Mouse (Mus musculus) CH12.LX (cell line): Measurements from ENCODE around the gene Senp7. TPM values are rescaled to one million over a fixed set of nuclear protein-coding genes. Genes with fewer than 3 reads are reported as not detected.
"Not testable (repeated sequence)": the region's sequence is repeated elsewhere in the genome, so short reads cannot be mapped to it uniquely, and the experiment has no call there.

ENCODE experiments used
- DNase-seq: peaks from one replicate; pipeline ENCODE4 v3.0.0-alpha.2; 2013; ENCODE audit errors: extremely low read depth
- H3K27ac ChIP-seq: 2 replicates; pipeline ENCODE4 v1.5.1; 2012; ENCODE audit warnings: low read depth, mild to moderate bottlenecking, control low read depth, moderate library complexity; ENCODE audit not compliant: insufficient read depth
- H3K27me3 ChIP-seq: replicated peaks from 2 replicates; pipeline ENCODE3; 2012; ENCODE audit warnings: inconsistent platforms
- H3K36me3 ChIP-seq, 2 experiments: replicated peaks in 1 of 2; 2 replicates each; pipeline versions ENCODE3 to v1.6.1; 2012; ENCODE audit warnings: inconsistent platforms in 1 of 2, low read length in 1 of 2, mild to moderate bottlenecking in 1 of 2, mixed read lengths in 1 of 2, moderate library complexity in 1 of 2; ENCODE audit not compliant: control insufficient read depth in 1 of 2, insufficient read depth in 1 of 2
- H3K4me1 ChIP-seq, 2 experiments: 2 replicates each; pipeline ENCODE4 v1.6.1; 2012; ENCODE audit warnings: inconsistent platforms in 1 of 2, moderate library complexity in 1 of 2; ENCODE audit not compliant: insufficient read depth in 2 of 2, control insufficient read depth in 1 of 2
- H3K4me2 ChIP-seq: 2 replicates; pipeline ENCODE4 v1.6.1; 2012; ENCODE audit warnings: low read depth, mild to moderate bottlenecking, control low read depth; ENCODE audit not compliant: poor library complexity, insufficient read depth, severe bottlenecking
- H3K4me3 ChIP-seq, 3 experiments: fragments of 150-350 bp in 1 of 3; sonication (generic) in 1 of 3; replicated peaks in 1 of 3; 2 replicates each; pipeline versions ENCODE3 to v1.5.1; 2011 to 2012; ENCODE audit warnings: low read depth in 2 of 3, low read length in 2 of 3, mild to moderate bottlenecking in 2 of 3, moderate library complexity in 2 of 3, control low read depth in 1 of 3, improper control_type of control experiment in 1 of 3, inconsistent platforms in 1 of 3, mixed read lengths in 1 of 3; ENCODE audit not compliant: poor library complexity in 1 of 3
- H3K79me2 ChIP-seq: replicated peaks from 2 replicates; pipeline ENCODE4 v1.6.1; 2012; ENCODE audit warnings: mild to moderate bottlenecking, moderate library complexity; ENCODE audit not compliant: control insufficient read depth, poor library complexity, insufficient read depth, severe bottlenecking; ENCODE audit errors: extremely low read depth
- H3K9ac ChIP-seq: 2 replicates; pipeline ENCODE4 v1.6.1; 2012; ENCODE audit warnings: low read depth, mild to moderate bottlenecking, control low read depth, moderate library complexity; ENCODE audit not compliant: insufficient read depth
- H3K9me3 ChIP-seq: replicated peaks from 2 replicates; pipeline ENCODE3; 2012; ENCODE audit warnings: low read length, inconsistent platforms, mixed read lengths
- CTCF ChIP-seq, 2 experiments: IDR thresholded peaks in 1 of 2; conservative IDR thresholded peaks in 1 of 2; 2 replicates each; pipeline ENCODE4 v1.5.1; 2011 to 2012; ENCODE audit warnings: low read depth in 2 of 2, low read length in 2 of 2, improper control_type of control experiment in 1 of 2, inconsistent platforms in 1 of 2, mild to moderate bottlenecking in 1 of 2, moderate library complexity in 1 of 2
- ELF1 ChIP-seq: IDR thresholded peaks from 2 replicates; pipeline ENCODE4 v1.6.1; 2014; ENCODE audit warnings: low read depth, mild to moderate bottlenecking, inconsistent platforms, low read length, improper control_type of control experiment
- EP300 ChIP-seq: IDR thresholded peaks from 2 replicates; pipeline ENCODE4 v1.6.1; 2011; ENCODE audit warnings: low read length, improper control_type of control experiment
- ETS1 ChIP-seq: conservative IDR thresholded peaks from 2 replicates; pipeline ENCODE4 v1.6.1; 2012; ENCODE audit warnings: low read depth, mild to moderate bottlenecking, inconsistent platforms, low read length, improper control_type of control experiment, moderate library complexity
- HCFC1 ChIP-seq: IDR thresholded peaks from 2 replicates; pipeline ENCODE4 v1.6.1; 2012; ENCODE audit warnings: low read depth, mild to moderate bottlenecking, inconsistent platforms, low read length, improper control_type of control experiment
- IRF4 ChIP-seq: IDR thresholded peaks from 2 replicates; pipeline ENCODE4 v1.6.1; 2014; ENCODE audit warnings: low read depth, mild to moderate bottlenecking, inconsistent platforms, low read length, improper control_type of control experiment
- JUN ChIP-seq: IDR thresholded peaks from 2 replicates; pipeline ENCODE4 v1.6.1; 2011; ENCODE audit warnings: low read depth, mild to moderate bottlenecking, low read length, improper control_type of control experiment, moderate library complexity; ENCODE audit not compliant: insufficient read depth
- MAFK ChIP-seq: IDR thresholded peaks from 2 replicates; pipeline ENCODE4 v1.6.1; 2011; ENCODE audit warnings: low read length, improper control_type of control experiment; ENCODE audit not compliant: insufficient replicate concordance
- MAX ChIP-seq: IDR thresholded peaks from 2 replicates; pipeline ENCODE4 v1.6.1; 2011; ENCODE audit warnings: low read length, improper control_type of control experiment
- MAZ ChIP-seq: IDR thresholded peaks from 2 replicates; pipeline ENCODE4 v1.6.1; 2012; ENCODE audit warnings: low read depth, mild to moderate bottlenecking, inconsistent platforms, low read length, improper control_type of control experiment, moderate library complexity
- NELFE ChIP-seq: IDR thresholded peaks from 2 replicates; pipeline ENCODE4 v1.6.1; 2011; ENCODE audit warnings: low read depth, low read length, improper control_type of control experiment
- NRF1 ChIP-seq: IDR thresholded peaks from 2 replicates; pipeline ENCODE4 v1.6.1; 2014; ENCODE audit warnings: low read depth, mild to moderate bottlenecking, inconsistent platforms, low read length, improper control_type of control experiment, moderate library complexity
- POLR2A ChIP-seq: IDR thresholded peaks from 2 replicates; pipeline ENCODE4 v1.6.1; 2011; ENCODE audit warnings: low read depth, mild to moderate bottlenecking, improper control_type of control experiment, low read length
- POLR2AphosphoS2 ChIP-seq: IDR thresholded peaks from 2 replicates; pipeline ENCODE4 v1.6.1; 2011; ENCODE audit warnings: low read depth, low read length, improper control_type of control experiment
- RCOR1 ChIP-seq: conservative IDR thresholded peaks from 2 replicates; pipeline ENCODE4 v1.6.1; 2012; ENCODE audit warnings: low read depth, mild to moderate bottlenecking, inconsistent platforms, low read length, improper control_type of control experiment
- SIN3A ChIP-seq: IDR thresholded peaks from 2 replicates; pipeline ENCODE4 v1.6.1; 2012; ENCODE audit warnings: low read length, improper control_type of control experiment, inconsistent platforms
- TBP ChIP-seq: conservative IDR thresholded peaks from 2 replicates; pipeline ENCODE4 v1.6.1; 2011; ENCODE audit warnings: low read depth, low read length, improper control_type of control experiment
- UBTF ChIP-seq: IDR thresholded peaks from 2 replicates; pipeline ENCODE4 v1.6.1; 2012; ENCODE audit warnings: low read depth, mild to moderate bottlenecking, inconsistent platforms, low read length, improper control_type of control experiment, moderate library complexity
- ZKSCAN1 ChIP-seq: IDR thresholded peaks from 2 replicates; pipeline ENCODE4 v1.6.1; 2012; ENCODE audit warnings: low read depth, inconsistent platforms, low read length, improper control_type of control experiment, borderline replicate concordance
- ZMIZ1 ChIP-seq: IDR thresholded peaks from 2 replicates; pipeline ENCODE4 v1.6.1; 2012; ENCODE audit warnings: low read depth, mild to moderate bottlenecking, inconsistent platforms, low read length, improper control_type of control experiment
- dilution Hi-C: fragments of 300-500 bp; cut with MboI; formaldehyde crosslinking; loops from 2 replicates; pipeline ENCODE4 v1.14.3; 2020; ENCODE audit warnings: low sequenced_read_pairs; ENCODE audit not compliant: extremely low pct_unique_long_range_greater_than_20kb, extremely low pct_ligation_motif_present
- in situ Hi-C: fragments of 300-500 bp; cut with MboI; formaldehyde crosslinking; loops from 3 replicates; pipeline ENCODE4 v1.14.3; 2019; ENCODE audit warnings: low sequenced_read_pairs, low pct_ligation_motif_present, low pct_unique_long_range_greater_than_20kb, mixed read lengths
- polyA plus RNA-seq: library from polyadenylated mRNA; unstranded; fragments of >175 nt; gene quantifications from 2 replicates; pipeline ENCODE4 v1.2.1, GENCODE M21; 2012; ENCODE audit warnings: low read depth; ENCODE audit not compliant: insufficient read length
- total RNA-seq, 2 experiments: library from RNA; depleted of rRNA; stranded (reverse); fragments of 300-350 nt in 1 of 2; fragments of >200 nt in 1 of 2; gene quantifications; 2 replicates each; pipeline ENCODE4 v1.2.3; 2012 to 2014

Gene Senp7
- total and polyA plus RNA-seq, 3 experiments = 12.3 to 26.4 (median 15.5) TPM

- in situ Hi-C loops (no loop called here), dilution Hi-C loops (no loop called here)
- Histone ChIP-seq H3K79me2 (peaks cover 3% of the 10 kb centered on the region), H3K4me1 (peaks cover 7 to 35% of the 10 kb centered on the region in 2 experiments; a peak in 3 of 4 replicates), H3K27me3 (no peaks in the 10 kb centered on the region), H3K4me3 (no peak overlapping the region), H3K9me3 (no peaks in the 10 kb centered on the region), H3K9ac (no peak overlapping the region), H3K27ac (no peak overlapping the region), H3K4me2 (no peak overlapping the region), H3K36me3 (no peaks in the 10 kb centered on the region)
- no peak for DNase-seq
- TF ChIP-seq IRF4 = no peak
- TF ChIP-seq EP300 = no peak
- TF ChIP-seq POLR2A = no peak
- TF ChIP-seq MAZ = no peak
- no peak for TF ChIP-seq CTCF (conservative IDR thresholded peaks at IDR 0.05 in 1 of 2, IDR thresholded peaks at IDR 0.05 in 1 of 2; ENCODE audit: low read depth in 2 of 2, low read length in 2 of 2)
- TF ChIP-seq HCFC1 = no peak
- no peak for TF ChIP-seq SIN3A
- TF ChIP-seq ZMIZ1 = no peak
- no peak for TF ChIP-seq MAX
- TF ChIP-seq ZKSCAN1 = no peak
- TF ChIP-seq JUN = no peak
- TF ChIP-seq RCOR1 = no peak
- TF ChIP-seq NELFE = no peak
- no peak for TF ChIP-seq ETS1
Observed at GRCm38 (mm10) chr16:56071317-56072232, 23.4 kb downstream of the Senp7 start.

GRCm38 (mm10) chr16:56072533-56072932 lies 24.4 kb downstream of the Senp7 start:
- dilution Hi-C loops = no loop called here
- no peak overlapping the region for H3K9ac ChIP-seq
- no peaks in the 10 kb centered on the region for H3K9me3 ChIP-seq
- in situ Hi-C loops = no loop called here
- H3K79me2 ChIP-seq = peaks cover 4% of the 10 kb centered on the region
- no peak for TF ChIP-seq RCOR1
- TF ChIP-seq CTCF (conservative IDR thresholded peaks at IDR 0.05 in 1 of 2, IDR thresholded peaks at IDR 0.05 in 1 of 2; ENCODE audit: low read depth in 2 of 2, low read length in 2 of 2) = no peak
- TF ChIP-seq UBTF = no peak
- no peak for TF ChIP-seq MAFK
- TF ChIP-seq MAZ = no peak
- no peak for TF ChIP-seq ZKSCAN1
- TF ChIP-seq TBP = no peak
- TF ChIP-seq IRF4 = no peak
- no peak for TF ChIP-seq JUN
- no peak for TF ChIP-seq MAX
- TF ChIP-seq SIN3A = no peak
- no peak for TF ChIP-seq NRF1
- no peak for TF ChIP-seq POLR2AphosphoS2
- no peak for TF ChIP-seq ELF1
- H3K27me3 ChIP-seq = no peaks in the 10 kb centered on the region
- no peak overlapping the region for H3K27ac ChIP-seq
- H3K4me2 ChIP-seq = no peak overlapping the region
- no peak overlapping the region for H3K4me3 ChIP-seq
- no peak for DNase-seq
- no peaks in the 10 kb centered on the region for H3K36me3 ChIP-seq
- peaks cover 7 to 41% of the 10 kb centered on the region in 2 experiments; a peak in 3 of 4 replicates for H3K4me1 ChIP-seq

- H3K27ac ChIP-seq, H3K79me2 ChIP-seq, H3K36me3 ChIP-seq, H3K9me3 ChIP-seq, in situ Hi-C loops, H3K4me2 ChIP-seq, H3K4me3 ChIP-seq, H3K9ac ChIP-seq, DNase-seq, dilution Hi-C loops, H3K27me3 ChIP-seq: not testable (repeated sequence)
- H3K4me1 ChIP-seq = peaks cover 5 to 37% of the 10 kb centered on the region in 2 experiments; a peak in 3 of 4 replicates
Observed at GRCm38 (mm10) chr16:56073150-56073549, 25.0 kb downstream of the Senp7 start.
